Mouse (Mus musculus) kidney, postnatal 0 days (tissue): ENCODE results near the gene Psmc4. TPM values are rescaled to one million over a fixed set of nuclear protein-coding genes. Genes with fewer than 3 reads are reported as not detected.

Experiments
- ATAC-seq: fragments of 200-750 bp; cut with Nextera tagmentation; replicated peaks from 2 replicates; pipeline ENCODE4 v1.8.0; 2017; ENCODE audit warnings: low read depth, moderate number of reproducible peaks, moderate TSS enrichment, moderate library complexity; ENCODE audit not compliant: low FRiP score
- DNase-seq: peaks from one replicate; pipeline ENCODE4 v3.0.0-alpha.2; 2016; ENCODE audit warnings: low spot score
- H3K27ac ChIP-seq: fragments of 300-500 bp; sonication (generic); 2 replicates; pipeline ENCODE4 v1.5.1; 2014; ENCODE audit warnings: mild to moderate bottlenecking
- H3K27me3 ChIP-seq: fragments of 300-500 bp; sonication (generic); 2 replicates; pipeline ENCODE4 v1.6.1; 2014; ENCODE audit warnings: low read length, mixed read lengths; ENCODE audit not compliant: insufficient read depth
- H3K36me3 ChIP-seq: fragments of 300-500 bp; sonication (generic); 2 replicates; pipeline ENCODE4 v1.6.1; 2014; ENCODE audit warnings: low read length, mixed read lengths; ENCODE audit not compliant: insufficient read depth
- H3K4me1 ChIP-seq: fragments of 300-500 bp; sonication (generic); replicated peaks from 2 replicates; pipeline ENCODE4 v1.6.1; 2014; ENCODE audit warnings: antibody characterized with exemption, low read length, mixed read lengths; ENCODE audit not compliant: insufficient read depth
- H3K4me2 ChIP-seq: fragments of 300-500 bp; sonication (generic); 2 replicates; pipeline ENCODE4 v1.6.1; 2014; ENCODE audit warnings: mild to moderate bottlenecking, low read length, moderate library complexity, mixed read lengths
- H3K4me3 ChIP-seq: fragments of 300-500 bp; sonication (generic); replicated peaks from 2 replicates; pipeline ENCODE4 v1.5.1; 2014; ENCODE audit warnings: low read depth, low read length
- H3K9ac ChIP-seq: fragments of 300-500 bp; sonication (generic); 2 replicates; pipeline ENCODE4 v1.6.1; 2014; ENCODE audit warnings: low read depth, low read length
- H3K9me3 ChIP-seq: fragments of 300-500 bp; sonication (generic); replicated peaks from 2 replicates; pipeline ENCODE4 v1.6.1; 2016; ENCODE audit warnings: low read length, inconsistent platforms, mixed read lengths
- CTCF ChIP-seq: IDR thresholded peaks from 2 replicates; pipeline ENCODE4 v1.5.1; 2016; ENCODE audit warnings: antibody characterized with exemption, low read depth, mild to moderate bottlenecking, moderate library complexity
- WGBS: fragments of 180-500 bp; shearing (Covaris S2); extraction: QIAGEN DNeasy Blood & Tissue Kit; methylation state at CpG from one replicate; pipeline ENCODE4 v1.1.7; 2014; 5-methylcytosine and 5-hydroxymethylcytosine counted together
- polyA plus RNA-seq: library from polyadenylated mRNA; unstranded; fragments of >200 nt; fragmentation: Nextera tagmentation; extraction: Ambion mirVana; gene quantifications from 2 replicates; pipeline ENCODE4 v1.2.1, GENCODE M21; 2015

Psmc4 gene
- 229 and 245 TPM in 2 replicates for polyA plus RNA-seq

GRCm38 (mm10) chr7:28049476-28050409 is at the start of gene Psmc4:
Gene Psmc4 (minus strand): TSS chr7:28050101.
- peak within 1 kb of the TSS; percentile 51 for H3K4me3 ChIP-seq
- H3K4me2 ChIP-seq, result peak within 1 kb of the TSS; percentile 80
- no peak within 1 kb of the TSS for H3K27ac ChIP-seq
- H3K9ac ChIP-seq, result peak within 1 kb of the TSS; percentile 66
- no peaks in the 10 kb centered on the region for H3K4me1 ChIP-seq
- peak; percentile 96 for ATAC-seq
- peaks cover 22% of the 10 kb centered on the region for H3K36me3 ChIP-seq
- H3K27me3 ChIP-seq, result no peaks in the 10 kb centered on the region
- no peaks in the 10 kb centered on the region for H3K9me3 ChIP-seq
- WGBS, result under 1% methylated on average over 52 of the region's 52 CpGs
- peak; percentile 100 for DNase-seq
- peak; percentile 93 for TF ChIP-seq CTCF

DNA sequence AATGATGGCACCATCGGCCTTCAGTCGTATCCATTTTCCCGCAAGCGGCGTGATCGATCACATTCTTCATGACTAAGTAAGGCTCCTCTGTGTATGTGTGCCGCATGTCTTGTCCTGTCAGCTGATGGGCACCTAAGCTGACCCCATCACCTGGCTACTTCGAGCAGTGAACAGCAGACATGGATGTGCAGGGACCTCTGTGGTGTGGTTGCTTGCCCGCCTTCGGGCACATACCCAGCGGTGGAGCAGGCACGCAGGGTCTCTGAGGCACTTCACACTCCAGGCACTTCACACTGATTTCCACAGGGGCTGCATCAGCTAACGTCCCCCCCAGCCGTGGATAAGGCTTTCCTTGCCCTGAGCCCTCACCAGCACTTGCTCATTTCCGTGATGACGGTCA is 49.2 kb upstream of the Psmc4 start:
- H3K36me3 ChIP-seq, result no peaks in the 10 kb centered on the region
- no peaks in the 10 kb centered on the region for H3K27me3 ChIP-seq
- no peaks in the 10 kb centered on the region for H3K4me1 ChIP-seq
- no peak overlapping the region for H3K27ac ChIP-seq
- H3K9me3 ChIP-seq, result 0 out of 2 replicates have a peak, but pooled peaks cover 2% of the 10 kb centered on the region
- no peak overlapping the region for H3K9ac ChIP-seq
- no peak for ATAC-seq
- 94% methylated on average over 16 of the region's 16 CpGs for WGBS
- no peak overlapping the region for H3K4me2 ChIP-seq
- TF ChIP-seq CTCF, result no peak
- H3K4me3 ChIP-seq, result no peak overlapping the region
- DNase-seq, result no peak

DNA sequence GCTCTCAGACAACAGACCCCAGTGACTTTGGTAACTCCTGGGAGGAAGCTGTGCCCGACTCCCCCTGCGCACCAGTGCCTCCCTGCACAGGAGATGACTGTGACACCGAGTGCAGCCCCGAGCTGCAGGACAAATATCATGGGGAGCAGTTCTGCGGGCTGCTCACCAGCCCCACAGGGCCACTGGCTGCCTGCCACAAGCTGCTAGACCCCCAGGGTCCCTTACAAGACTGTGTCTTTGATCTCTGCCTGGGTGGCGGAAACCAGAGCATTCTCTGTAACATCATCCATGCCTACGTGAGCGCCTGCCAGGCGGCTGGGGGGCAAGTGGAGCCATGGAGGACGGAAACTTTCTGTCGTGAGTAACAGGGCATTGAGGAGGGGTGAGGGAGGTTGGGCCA is 43.6 kb upstream of the Psmc4 start:
- DNase-seq, result no peak
- Histone ChIP-seq H3K9me3 (no peaks in the 10 kb centered on the region), H3K27ac (no peak overlapping the region), H3K4me2 (no peak overlapping the region), H3K9ac (no peak overlapping the region), H3K4me3 (no peak overlapping the region), H3K27me3 (no peaks in the 10 kb centered on the region), H3K4me1 (no peaks in the 10 kb centered on the region), H3K36me3 (no peaks in the 10 kb centered on the region)
- 21% methylated on average over 11 of the region's 11 CpGs for WGBS
- no peak for ATAC-seq
- no peak for TF ChIP-seq CTCF

GRCm38 (mm10) chr7:28086236-28086635 is 36.3 kb upstream of the Psmc4 start:
- H3K4me2 ChIP-seq, result no peak overlapping the region
- no peak for TF ChIP-seq CTCF
- no peak overlapping the region for H3K9ac ChIP-seq
- no peaks in the 10 kb centered on the region for H3K4me1 ChIP-seq
- no peaks in the 10 kb centered on the region for H3K9me3 ChIP-seq
- H3K27ac ChIP-seq, result no peak overlapping the region
- no peaks in the 10 kb centered on the region for H3K36me3 ChIP-seq
- H3K4me3 ChIP-seq, result no peak overlapping the region
- no peaks in the 10 kb centered on the region for H3K27me3 ChIP-seq
- WGBS, result 82% methylated on average over 16 of the region's 16 CpGs
- ATAC-seq, result no peak
- no peak for DNase-seq

DNA sequence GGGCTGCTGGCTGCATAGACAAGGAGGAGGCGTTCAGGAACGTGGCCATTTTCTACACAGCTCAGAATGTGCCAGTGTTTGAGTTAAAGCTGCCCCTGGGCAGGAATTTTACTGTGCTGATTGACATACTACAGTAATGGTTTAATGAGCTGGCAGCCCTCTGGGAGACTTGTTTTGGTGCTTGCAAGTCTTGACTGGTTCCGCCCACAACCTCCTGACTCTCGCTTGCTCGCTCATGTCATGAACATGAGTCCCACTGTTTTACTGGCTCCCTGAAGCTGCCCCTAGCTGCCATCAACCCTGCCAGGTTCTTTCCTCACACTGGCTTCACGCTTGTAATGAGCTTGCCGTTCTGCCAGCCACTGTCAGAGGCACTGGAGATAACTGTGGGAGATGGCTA is 34.3 kb upstream of the Psmc4 start:
- no peak overlapping the region for H3K9ac ChIP-seq
- H3K27me3 ChIP-seq, result no peaks in the 10 kb centered on the region
- no peak overlapping the region for H3K4me2 ChIP-seq
- no peaks in the 10 kb centered on the region for H3K36me3 ChIP-seq
- no peaks in the 10 kb centered on the region for H3K9me3 ChIP-seq
- 55% methylated on average over 7 of the region's 7 CpGs for WGBS
- H3K4me3 ChIP-seq, result no peak overlapping the region
- H3K4me1 ChIP-seq, result no peaks in the 10 kb centered on the region
- DNase-seq (no peak), ATAC-seq (no peak)
- no peak overlapping the region for H3K27ac ChIP-seq
- TF ChIP-seq CTCF, result no peak

DNA sequence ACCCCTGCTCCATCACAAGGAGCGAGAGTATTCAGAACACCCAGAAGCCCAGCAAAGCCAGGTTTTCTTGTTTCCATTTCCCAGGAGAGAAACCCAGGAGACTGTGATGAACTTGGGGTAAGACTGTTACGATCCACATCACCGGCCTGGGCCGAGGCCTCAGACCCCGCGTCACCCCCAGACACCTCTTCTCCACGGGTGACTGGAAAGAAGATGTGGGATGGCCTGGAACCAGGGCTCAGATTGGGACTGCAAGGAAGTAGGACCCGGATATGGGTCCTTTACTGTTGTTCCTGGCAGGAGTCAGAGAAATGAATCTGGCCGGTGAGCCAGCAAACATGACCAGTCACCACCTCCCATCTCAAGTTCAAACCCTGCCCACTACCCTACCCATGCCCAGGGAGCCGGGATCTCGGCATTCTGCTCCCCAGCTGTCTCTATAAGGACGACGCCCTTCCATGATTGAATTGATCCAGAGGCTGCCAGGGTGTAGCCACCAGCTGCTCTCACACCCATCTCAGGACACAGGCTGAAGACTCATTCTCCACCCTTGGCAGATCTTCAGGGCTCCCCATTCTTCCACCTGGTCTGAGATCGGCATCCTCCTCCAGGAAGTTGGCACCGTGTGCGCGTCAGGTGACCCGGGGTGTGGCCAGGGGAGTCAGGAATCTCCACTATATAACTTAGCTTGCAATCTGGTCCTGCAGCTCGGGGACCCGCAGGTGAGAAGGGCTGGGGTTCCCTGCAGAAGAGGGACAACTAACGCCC is 20.8 kb upstream of the Psmc4 start, which contains the start of gene Fcgbp:
TSS of gene Fcgbp (plus strand) at position 706 of the 768 bp plus-strand sequence.
- no peaks in the 10 kb centered on the region for H3K27me3 ChIP-seq
- no peak for ATAC-seq

More for the DNA sequence above, 20.8 kb upstream of the Psmc4 start, which contains the start of gene Fcgbp:
- Histone ChIP-seq H3K9me3 (no peaks in the 10 kb centered on the region), H3K9ac (no peak within 1 kb of the TSS), H3K4me2 (no peak within 1 kb of the TSS), H3K36me3 (no peaks in the 10 kb centered on the region), H3K4me1 (no peaks in the 10 kb centered on the region), H3K27ac (no peak within 1 kb of the TSS), H3K4me3 (no peak within 1 kb of the TSS)
- DNase-seq, result no peak
- no peak for TF ChIP-seq CTCF
- WGBS, result 68% methylated on average over 21 of the region's 21 CpGs
